Mouse (Mus musculus) thymus, postnatal 4 days (tissue): ENCODE measurements around the gene Adra1b.
A peak's percentile ranks its signal among the peaks of the same experiment; 100 is the strongest.

Source experiments
- DNase-seq: peaks from one replicate; pipeline ENCODE4 v3.0.0; 2021

Gene Adra1b

GRCm38 (mm10) chr11:43817368-43817923 is 83.6 kb downstream of the Adra1b start:
- no peak for DNase-seq

- DNase-seq, result no peak
These were observed 88.5 kb downstream of the Adra1b start for GRCm38 (mm10) chr11:43812535-43812934.

- DNase-seq, result no peak
These were observed 93.3 kb downstream of the Adra1b start for GRCm38 (mm10) chr11:43807732-43808131.

GRCm38 (mm10) chr11:43795992-43796391 is 105.0 kb downstream of the Adra1b start:
- DNase-seq, result no peak

- no peak for DNase-seq
These were observed 110.6 kb downstream of the Adra1b start for GRCm38 (mm10) chr11:43790446-43790845.

GRCm38 (mm10) chr11:43783772-43784171 is 117.2 kb downstream of the Adra1b start:
- peak; percentile 71 for DNase-seq

GRCm38 (mm10) chr11:43783106-43783505 is 117.9 kb downstream of the Adra1b start:
- no peak for DNase-seq

- DNase-seq, result no peak
These were observed 121.5 kb downstream of the Adra1b start for GRCm38 (mm10) chr11:43779551-43779950.

- no peak for DNase-seq
These were observed 124.7 kb downstream of the Adra1b start for GRCm38 (mm10) chr11:43776324-43776694.

GRCm38 (mm10) chr11:43775469-43776323 is 125.3 kb downstream of the Adra1b start:
- DNase-seq, result peak; percentile 53

- no peak for DNase-seq
These were observed 127.3 kb downstream of the Adra1b start for GRCm38 (mm10) chr11:43773725-43774124.

GRCm38 (mm10) chr11:43770110-43770509 is 130.9 kb downstream of the Adra1b start:
- DNase-seq, result no peak

GRCm38 (mm10) chr11:43767749-43768148 is 133.3 kb downstream of the Adra1b start:
- no peak for DNase-seq

GRCm38 (mm10) chr11:43766922-43767648 is 133.9 kb downstream of the Adra1b start:
- peak; percentile 88 for DNase-seq

- DNase-seq, result no peak
These were observed 142.6 kb downstream of the Adra1b start for GRCm38 (mm10) chr11:43758436-43758835.

GRCm38 (mm10) chr11:43755411-43755810 is 145.6 kb downstream of the Adra1b start:
- DNase-seq, result peak; percentile 18

- no peak for DNase-seq
These were observed 146.4 kb downstream of the Adra1b start for GRCm38 (mm10) chr11:43754568-43754967.

GRCm38 (mm10) chr11:43751542-43751941 is 149.5 kb downstream of the Adra1b start:
- no peak for DNase-seq

GRCm38 (mm10) chr11:43747233-43748226 is 153.5 kb downstream of the Adra1b start, which contains the start of gene Ttc1:
Ttc1 (minus strand) TSS chr11:43748008.
- DNase-seq, result peak; percentile 95

- DNase-seq, result no peak
These were observed 172.2 kb downstream of the Adra1b start for GRCm38 (mm10) chr11:43728737-43729301.

- no peak for DNase-seq
These were observed 173.2 kb downstream of the Adra1b start for GRCm38 (mm10) chr11:43727796-43728195.
